In genomic region chr3:105087344-105087743, GRCm38 (mm10) we compare ENCODE assay signal across 14 mouse cellular contexts. TPM values are rescaled to one million over a fixed set of nuclear protein-coding genes. Genes with fewer than 3 reads are reported as not detected.
A peak's percentile ranks its signal among the peaks of the same experiment; 100 is the strongest.
DNase-seq lines count a peak whose midpoint lies in the region; ATAC-seq and TF ChIP-seq lines count a peak whose summit lies in the region.
"Had no signal": no experiment of that assay in that cellular context is flagged by ENCODE, and none has a peak within 500 bp of the region (broad histone marks: within the 10 kb centered on the region; RNA-seq: fewer than 3 reads in every experiment).

No protein-coding gene starts in this region.

- TF ChIP-seq EP300 in heart, postnatal 0 days (IDR thresholded peaks at IDR 0.05; ENCODE audit: low read depth) = peak; percentile 55; the same call in 1 of the 2 replicates

- H3K4me1 ChIP-seq in heart, postnatal 0 days (ENCODE audit: control insufficient read depth, insufficient read depth) = no peaks in the 10 kb centered on the region
- H3K4me1 ChIP-seq: heart, embryonic 15.5 days had no signal

- H3K4me2 ChIP-seq in heart, postnatal 0 days (ENCODE audit: low read depth, low read length) = no peak overlapping the region
- H3K4me2 ChIP-seq: heart, embryonic 15.5 days; midbrain, embryonic 13.5 days had no signal

- TF ChIP-seq CTCF in heart, postnatal 0 days (IDR thresholded peaks at IDR 0.05; ENCODE audit: low read depth) = no peak

- H3K27ac ChIP-seq in heart, postnatal 0 days (ENCODE audit: low read depth) = no peak overlapping the region
- H3K27ac ChIP-seq: heart, embryonic 15.5 days; midbrain, embryonic 13.5 days had no signal

- H3K27me3 ChIP-seq in heart, postnatal 0 days (ENCODE audit: control insufficient read depth, insufficient read depth, low read length) = no peaks in the 10 kb centered on the region
- H3K27me3 ChIP-seq: heart, embryonic 15.5 days; midbrain, embryonic 13.5 days had no signal

- DNase-seq in gastrocnemius, postnatal 25 days = peak; percentile 12
- no peak for DNase-seq in gastrocnemius, postnatal 4 days (ENCODE audit: low spot score in 2 of 2)
- peak; percentile 36 for DNase-seq in 416B (ENCODE audit: low read depth)
- DNase-seq in heart, postnatal 0 days (ENCODE audit: low spot score) = peak; percentile 32
- DNase-seq in kidney, postnatal 14 days = peak; percentile 63
- DNase-seq in spleen, adult 18-20 months = no peak
- DNase-seq in frontal cortex, postnatal 14 days (ENCODE audit: low spot score in 2 of 2) = no peak
- DNase-seq in layer of hippocampus, adult 11-12 months (ENCODE audit: low spot score) = no peak
- DNase-seq: cerebellum, adult 11 months; lung, adult 18-20 months had no signal

- no peak overlapping the region for H3K4me3 ChIP-seq in heart, postnatal 0 days (ENCODE audit: low read depth, low read length)
- H3K4me3 ChIP-seq: heart, embryonic 15.5 days; midbrain, embryonic 13.5 days had no signal

- H3K36me3 ChIP-seq in heart, postnatal 0 days (replicated peaks; ENCODE audit: control insufficient read depth, insufficient read depth, low read length) = no peaks in the 10 kb centered on the region
- H3K36me3 ChIP-seq: heart, embryonic 15.5 days; midbrain, embryonic 13.5 days had no signal

- WGBS in heart, postnatal 0 days = 41% methylated on average over 3 of the region's 3 CpGs

- H3K9me3 ChIP-seq in heart, postnatal 0 days (replicated peaks; ENCODE audit: control insufficient read depth, low read length) = no peaks in the 10 kb centered on the region
- H3K9me3 ChIP-seq: heart, embryonic 15.5 days; midbrain, embryonic 13.5 days had no signal

- no peak for ATAC-seq in heart, postnatal 0 days (ENCODE audit: insufficient read depth, low read depth)
- ATAC-seq: midbrain, embryonic 13.5 days had no signal

- no peak overlapping the region for H3K9ac ChIP-seq in heart, postnatal 0 days (replicated peaks; ENCODE audit: low read depth, low read length)
- H3K9ac ChIP-seq: heart, embryonic 15.5 days; midbrain, embryonic 13.5 days had no signal

RNA-seq across cellular contexts. Expression of gene 4930564D02Rik, which starts 20.7 kb away (rescaled TPM):
- not detected for total RNA-seq in gastrocnemius, postnatal 25 days (2021)
- total RNA-seq in gastrocnemius, postnatal 4 days (2021) = not detected
- not detected in 2 replicates for total RNA-seq in heart, postnatal 0 days (2014; rRNA removed; ENCODE audit: low replicate concordance)
- polyA plus RNA-seq in heart, postnatal 0 days (2015; fragmentation: Nextera tagmentation; extraction: Ambion mirVana) = not detected in 2 replicates
- total RNA-seq: left cerebral cortex, postnatal 14 days had no signal
- polyA plus RNA-seq: heart, embryonic 15.5 days; midbrain, embryonic 13.5 days; neural tube, embryonic 11.5 days had no signal

RNA-seq across cellular contexts. Expression of gene Cttnbp2nl, which starts 34.4 kb away (rescaled TPM):
- total RNA-seq in gastrocnemius, postnatal 25 days (2021) = 1 to 10 TPM; 5.1 to 5.6 TPM
- total RNA-seq in gastrocnemius, postnatal 4 days (2021) = 10 to 100 TPM; 19.5 to 21.1 TPM
- total RNA-seq in heart, postnatal 0 days (2014; rRNA removed; ENCODE audit: low replicate concordance) = 8.9 and 15.0 TPM in 2 replicates
- polyA plus RNA-seq in heart, postnatal 0 days (2015; fragmentation: Nextera tagmentation; extraction: Ambion mirVana) = 12.6 and 13.5 TPM in 2 replicates

Comparison
In these comparisons a context has a peak if more than half of its experiments do, and no peak if none do; other contexts are left out.
1. DNase-seq: peak in gastrocnemius, postnatal 25 days (single experiment), 416B (single experiment), heart, postnatal 0 days (single experiment) and kidney, postnatal 14 days (single experiment); none in gastrocnemius, postnatal 4 days (0 of 2), spleen, adult 18-20 months (0 of 2), frontal cortex, postnatal 14 days (0 of 2) and layer of hippocampus, adult 11-12 months (single experiment).